Mouse (Mus musculus): Measurements from ENCODE around the gene Zkscan2. TPM values are rescaled to one million over a fixed set of nuclear protein-coding genes. Genes with fewer than 3 reads are reported as not detected.

Zkscan2 gene
- total RNA-seq (2015; ENCODE audit: low replicate concordance): not detected in 2 replicates
- not detected in 2 replicates for total RNA-seq (2017; ENCODE audit: low replicate concordance)

DNA sequence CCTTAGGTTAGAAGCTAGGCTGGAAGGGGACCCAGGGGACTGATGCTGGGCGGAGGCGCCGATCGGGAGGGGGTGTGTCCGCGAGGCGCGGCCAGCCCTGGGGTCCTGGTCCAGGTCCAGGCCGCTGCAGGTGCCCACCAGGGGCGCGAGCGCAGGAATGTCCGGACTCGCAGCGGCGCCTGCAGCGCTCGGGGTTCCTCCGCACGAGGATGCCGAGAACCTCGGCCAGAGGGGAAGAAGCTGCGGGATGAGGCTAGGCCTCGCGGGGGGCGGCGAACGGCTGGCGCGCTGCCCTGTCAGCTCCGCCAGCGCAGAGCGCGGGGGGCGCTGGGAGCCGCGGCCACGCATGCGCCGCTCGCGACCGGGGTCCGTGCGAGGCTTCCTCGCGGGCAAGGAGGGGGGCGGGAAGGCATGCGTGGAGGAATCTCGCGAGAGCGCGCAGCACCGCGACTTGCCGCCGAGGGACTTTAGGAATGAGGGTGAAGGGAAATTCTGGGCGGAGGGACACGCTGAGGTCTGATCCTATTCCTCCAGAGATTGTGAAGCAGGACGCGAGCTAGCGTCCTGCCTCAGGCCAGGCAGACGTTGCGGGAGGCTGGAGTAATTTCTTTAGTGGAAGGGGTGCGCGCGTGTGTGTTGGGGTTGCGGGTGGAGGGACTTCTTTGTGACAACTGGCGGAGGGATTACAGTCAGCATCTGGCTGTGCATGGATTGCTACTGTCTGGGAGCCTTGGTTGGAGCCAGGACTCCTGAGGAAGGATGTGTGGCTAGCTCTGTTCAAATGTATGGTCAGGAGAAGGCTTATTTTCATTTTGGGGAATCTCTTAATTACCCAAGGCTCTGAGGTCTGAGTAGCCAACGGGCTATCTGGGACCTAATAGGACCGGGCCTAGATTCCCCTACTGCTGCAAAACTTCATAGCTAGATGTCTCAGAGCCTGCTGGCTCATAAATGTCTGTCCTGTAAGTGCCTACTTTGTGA lies at the start of gene Zkscan2:
Gene Zkscan2, minus strand, starts transcription at position 211 of the 981 bp plus-strand sequence.
- no peak for ATAC-seq (replicated peaks; ENCODE audit: low FRiP score, poor library complexity, severe bottlenecking)

- ATAC-seq (replicated peaks; ENCODE audit: low FRiP score, poor library complexity, severe bottlenecking): no peak
These were observed 28.9 kb upstream of the Zkscan2 start for GRCm38 (mm10) chr7:123529190-123529589.

DNA sequence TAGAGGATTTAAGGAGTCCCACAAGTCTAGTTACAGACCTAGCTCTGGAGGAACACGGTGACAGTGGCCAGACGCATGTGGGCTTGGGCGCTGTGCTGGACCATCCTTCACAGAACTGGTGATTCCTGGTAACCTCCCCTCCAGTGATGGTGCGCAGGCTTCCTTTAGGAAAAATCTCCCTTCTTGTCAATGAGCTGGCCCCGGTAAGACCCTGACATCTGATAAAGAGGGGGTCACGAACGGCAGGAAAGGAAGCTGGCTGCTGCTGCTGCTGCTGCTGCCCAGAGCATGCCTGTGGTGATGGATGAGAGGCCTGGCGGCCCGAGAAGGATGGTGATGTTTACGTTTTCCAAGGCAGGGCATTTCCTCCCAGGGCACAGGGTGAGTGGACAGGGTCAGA lies 25.5 kb upstream of the Zkscan2 start:
- no peak for ATAC-seq (replicated peaks; ENCODE audit: low FRiP score, poor library complexity, severe bottlenecking)

- no peak for ATAC-seq (replicated peaks; ENCODE audit: low FRiP score, poor library complexity, severe bottlenecking)
These were observed 24.1 kb upstream of the Zkscan2 start for GRCm38 (mm10) chr7:123524218-123524861.

DNA sequence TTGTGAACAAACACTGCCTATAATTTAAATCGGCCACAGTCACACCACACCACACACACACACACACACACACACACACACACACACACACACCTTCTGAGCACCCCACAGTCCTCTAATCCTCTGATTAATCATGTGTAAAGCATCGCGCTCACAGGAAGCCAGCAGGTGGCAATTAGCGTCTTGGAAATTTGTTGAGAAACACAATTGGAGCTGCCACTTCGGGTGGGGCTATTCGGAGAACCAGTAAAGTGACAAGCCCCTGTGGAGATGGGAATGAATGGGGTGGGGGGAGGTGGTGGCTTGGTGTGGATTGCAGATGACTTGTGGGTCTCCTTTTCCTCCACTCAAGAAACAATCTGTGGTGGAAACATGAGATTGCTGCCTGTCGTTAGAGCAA lies 7.7 kb upstream of the Zkscan2 start:
- ATAC-seq (replicated peaks; ENCODE audit: low FRiP score, poor library complexity, severe bottlenecking): no peak

- ATAC-seq (replicated peaks; ENCODE audit: low FRiP score, poor library complexity, severe bottlenecking): no peak
These were observed 3.1 kb upstream of the Zkscan2 start for GRCm38 (mm10) chr7:123503358-123503757.

GRCm38 (mm10) chr7:123499481-123500238 lies 589 bp downstream of the Zkscan2 start:
- ATAC-seq (replicated peaks; ENCODE audit: low FRiP score, poor library complexity, severe bottlenecking): no peak

GRCm38 (mm10) chr7:123487703-123488102 lies 12.5 kb downstream of the Zkscan2 start:
- ATAC-seq (replicated peaks; ENCODE audit: low FRiP score, poor library complexity, severe bottlenecking): no peak

GRCm38 (mm10) chr7:123467961-123468360 lies 32.3 kb downstream of the Zkscan2 start:
- ATAC-seq (replicated peaks; ENCODE audit: low FRiP score, poor library complexity, severe bottlenecking): no peak

DNA sequence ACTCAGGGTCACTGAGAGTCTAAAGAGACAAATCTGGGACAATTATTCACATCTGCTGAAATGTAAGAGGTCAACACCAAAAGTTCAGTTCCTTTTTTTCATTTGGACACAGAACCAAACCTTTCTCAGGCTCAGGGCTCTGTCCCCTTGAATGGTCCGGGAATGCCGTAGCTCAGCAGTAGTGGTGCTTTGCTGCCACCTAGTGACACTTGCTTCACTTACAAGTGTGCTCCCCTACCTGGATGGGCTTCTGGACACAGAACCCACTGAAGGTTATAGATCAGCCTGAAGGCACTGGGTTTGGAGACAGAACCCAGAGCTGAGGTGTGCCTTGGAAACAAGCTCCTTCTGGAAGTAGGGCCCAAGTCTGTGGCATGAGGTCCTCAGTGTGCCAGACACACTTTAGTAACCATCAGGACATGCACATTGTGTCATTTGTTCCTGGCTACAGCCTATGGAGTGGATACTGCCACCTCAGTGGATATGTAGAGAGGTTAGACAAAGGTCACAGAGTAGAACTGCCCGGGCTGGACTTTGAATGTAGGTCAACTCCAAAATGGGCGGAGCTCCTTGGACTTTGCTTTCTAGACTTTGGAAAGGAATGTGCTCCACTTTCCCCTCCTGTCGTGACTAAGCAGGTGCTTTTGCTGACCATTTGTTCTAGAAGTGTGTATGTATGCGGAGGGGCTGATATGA lies 34.4 kb downstream of the Zkscan2 start:
- ATAC-seq (replicated peaks; ENCODE audit: low FRiP score, poor library complexity, severe bottlenecking): 0 out of 2 replicates have a peak, but pooled peaks have one; percentile 20

DNA sequence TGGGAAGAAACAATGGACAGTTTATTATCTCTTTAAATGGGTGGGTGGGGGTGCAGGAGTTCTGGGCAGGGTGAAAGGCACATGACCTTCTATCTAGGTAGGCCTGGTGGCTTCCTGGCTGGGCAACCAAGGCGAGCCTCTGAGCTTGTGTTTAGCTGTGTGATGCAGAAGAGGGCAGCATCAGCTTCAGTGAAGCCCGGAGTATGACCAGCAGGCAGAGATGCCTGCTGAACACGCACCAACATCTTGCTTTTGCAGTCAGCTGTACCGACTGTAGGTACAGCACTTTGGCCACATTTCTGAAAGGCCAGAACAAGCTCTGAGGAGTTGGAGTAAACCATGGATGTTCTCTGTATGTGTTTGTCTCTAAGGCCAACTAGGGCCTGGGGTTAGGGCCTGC lies 36.7 kb downstream of the Zkscan2 start:
- no peak for ATAC-seq (replicated peaks; ENCODE audit: low FRiP score, poor library complexity, severe bottlenecking)

DNA sequence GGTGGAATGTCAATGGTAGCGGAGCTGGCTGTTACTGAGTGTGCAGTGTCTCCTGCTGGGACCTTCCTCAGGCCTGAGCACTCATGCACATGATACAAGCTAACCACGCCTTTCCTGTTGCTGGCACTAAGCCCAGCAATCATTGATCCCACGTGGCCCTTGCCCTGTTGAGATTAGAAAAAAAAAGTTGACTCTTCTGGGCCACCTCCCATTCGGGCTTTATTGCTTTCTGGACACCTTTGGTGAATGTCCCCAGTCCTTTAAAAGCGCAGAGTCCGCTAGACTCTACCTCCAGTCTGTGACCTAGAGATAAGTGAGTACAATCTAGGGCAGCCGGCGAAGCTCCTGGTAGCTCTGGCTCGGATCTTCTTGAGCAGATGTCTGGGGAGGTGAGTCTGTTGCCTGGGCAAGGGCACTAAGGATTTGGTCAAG lies 38.2 kb downstream of the Zkscan2 start, which contains the start of gene Aqp8:
Gene Aqp8, plus strand, starts transcription at position 222 of the 432 bp plus-strand sequence.
- ATAC-seq (replicated peaks; ENCODE audit: low FRiP score, poor library complexity, severe bottlenecking): peak; percentile 79

DNA sequence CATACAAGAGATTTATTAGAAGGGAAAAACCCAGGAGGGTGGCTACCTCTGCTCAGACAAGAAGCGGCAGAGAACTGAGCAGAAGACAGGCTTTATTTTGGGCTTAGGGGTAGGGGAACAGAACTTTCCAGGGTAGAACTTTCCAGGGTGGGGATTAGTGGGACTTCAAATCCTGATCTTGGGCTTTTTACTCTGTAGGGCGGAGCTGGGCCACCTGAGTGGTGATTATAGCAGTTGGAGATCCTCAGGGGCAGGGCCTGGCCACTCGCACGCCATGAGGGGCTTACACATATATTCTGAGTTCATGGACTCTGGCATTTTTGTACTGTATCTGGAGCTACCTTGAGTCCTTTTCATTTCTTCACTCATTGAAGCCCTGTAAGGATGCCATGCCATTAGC lies 38.9 kb downstream of the Zkscan2 start:
- ATAC-seq (replicated peaks; ENCODE audit: low FRiP score, poor library complexity, severe bottlenecking): no peak

- ATAC-seq (replicated peaks; ENCODE audit: low FRiP score, poor library complexity, severe bottlenecking): peak; percentile 27; the same call in 1 of the 2 replicates
These were observed 41.0 kb downstream of the Zkscan2 start for GRCm38 (mm10) chr7:123459247-123459646.

GRCm38 (mm10) chr7:123458309-123458708 lies 41.9 kb downstream of the Zkscan2 start:
- ATAC-seq (replicated peaks; ENCODE audit: low FRiP score, poor library complexity, severe bottlenecking): no peak

DNA sequence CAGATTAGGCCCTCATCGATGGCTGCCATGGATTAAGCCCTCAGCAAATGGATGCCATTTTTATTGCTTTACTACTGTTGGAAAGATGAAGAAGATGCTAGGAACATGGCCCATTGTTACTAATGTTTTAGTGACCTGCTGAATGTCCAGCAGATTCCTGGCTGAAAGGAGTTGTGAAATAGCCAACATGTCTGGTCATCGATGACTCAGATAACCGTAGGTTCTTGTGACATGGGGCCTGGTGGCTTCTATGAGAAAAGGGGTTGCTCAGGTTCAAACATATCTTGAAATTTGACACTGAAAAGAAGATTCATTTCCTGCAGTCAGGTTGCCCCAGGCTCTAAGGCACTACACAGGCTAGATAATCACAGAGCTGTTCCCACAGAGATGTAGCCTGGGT lies 45.2 kb downstream of the Zkscan2 start:
- no peak for ATAC-seq (replicated peaks; ENCODE audit: low FRiP score, poor library complexity, severe bottlenecking)

DNA sequence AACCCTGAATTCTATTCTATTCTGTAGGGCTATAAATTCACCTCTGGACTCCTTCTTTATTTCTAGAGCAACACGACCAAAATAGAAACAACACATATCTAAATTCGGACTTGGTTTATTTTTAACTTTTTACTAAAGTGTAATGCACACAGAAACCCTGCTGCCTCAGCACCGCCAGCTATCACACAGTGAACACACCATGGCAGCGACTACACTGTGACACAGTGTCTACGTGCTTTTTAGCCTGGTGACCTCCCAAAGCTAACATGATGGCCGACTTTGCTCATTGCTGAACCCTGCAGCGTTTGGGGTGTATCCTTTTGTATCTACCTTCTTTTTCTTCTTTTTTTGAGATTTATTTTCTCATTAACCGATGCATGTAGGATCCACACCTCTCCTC lies 47.2 kb downstream of the Zkscan2 start:
- ATAC-seq (replicated peaks; ENCODE audit: low FRiP score, poor library complexity, severe bottlenecking): no peak

- ATAC-seq (replicated peaks; ENCODE audit: low FRiP score, poor library complexity, severe bottlenecking): no peak
These were observed 47.7 kb downstream of the Zkscan2 start for GRCm38 (mm10) chr7:123452551-123452950.

- ATAC-seq (replicated peaks; ENCODE audit: low FRiP score, poor library complexity, severe bottlenecking): no peak
These were observed 49.7 kb downstream of the Zkscan2 start for GRCm38 (mm10) chr7:123450515-123450914.
